Mouse (Mus musculus) left cerebral cortex, postnatal 10 days (tissue): Measurements from ENCODE around the gene Flrt2. TPM values are rescaled to one million over a fixed set of nuclear protein-coding genes. Genes with fewer than 3 reads are reported as not detected.
"Not testable (repeated sequence)": the region's sequence is repeated elsewhere in the genome, so short reads cannot be mapped to it uniquely, and the experiment has no call there.

Source experiments
- DNase-seq, 2 experiments: peaks; one replicate each; pipeline ENCODE4 v3.0.0; 2021 to 2022; ENCODE audit warnings: low spot score in 2 of 2, mixed read lengths in 1 of 2; ENCODE audit errors: extremely low spot score in 1 of 2
- intact Hi-C: fragments of 180-260 bp; cut with DNase I; formaldehyde crosslinking; loops from one replicate; pipeline ENCODE4 v1.15.1; 2025
- total RNA-seq, 2 experiments: library from RNA; stranded (reverse); gene quantifications; 2 replicates each; pipeline ENCODE4 v1.2.3; 2021

The Flrt2 gene
- 10 to 100 TPM; 62.3 to 66.8 TPM for total RNA-seq

DNA sequence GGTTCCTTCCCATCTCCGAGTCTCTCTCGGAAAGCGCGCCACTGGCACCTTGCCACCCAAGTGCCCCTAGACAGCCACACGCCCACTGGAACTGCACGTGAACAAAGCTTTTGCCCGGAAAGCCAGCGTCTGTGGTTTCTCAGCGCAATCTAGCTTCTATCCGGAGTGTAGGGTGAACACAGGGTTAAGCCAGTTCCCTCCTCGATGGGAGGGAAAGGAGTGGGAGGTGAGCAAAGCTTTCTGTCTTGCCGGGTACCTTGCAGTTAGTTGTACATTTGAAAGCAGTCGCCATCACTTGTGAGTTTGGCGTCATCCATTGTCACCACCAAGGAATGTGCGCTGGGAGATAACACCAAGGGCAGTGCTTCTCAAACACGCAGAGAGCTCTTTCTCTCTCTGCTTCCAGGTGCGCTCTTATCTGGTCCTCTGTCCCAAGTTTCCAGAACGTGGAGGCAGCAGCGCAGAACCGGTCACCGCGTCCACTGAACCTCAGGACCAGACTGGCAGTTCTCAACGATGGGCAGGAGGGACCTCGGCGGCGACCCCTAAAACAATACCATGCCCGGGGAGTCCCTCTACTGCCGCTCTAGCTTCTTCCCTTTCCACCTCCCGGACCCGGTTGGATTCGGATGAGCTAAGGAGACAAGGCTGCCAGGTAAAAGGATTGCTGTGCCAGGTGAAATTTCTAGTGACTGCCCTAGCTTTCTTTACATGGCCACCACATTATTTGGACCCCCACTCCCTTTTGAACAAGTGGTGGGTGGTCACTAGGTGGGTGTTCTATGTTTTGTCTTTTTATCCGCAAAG is at the start of gene Flrt2:
Gene Flrt2, plus strand, starts transcription at position 266 of the 807 bp plus-strand sequence.
- peak; percentile 52 to 81 for DNase-seq
- intact Hi-C loops: loop anchor here (5.0 to 10.0 kb wide), 3 partner anchors 305 to 1497 kb away; no protein-coding TSS in a partner anchor

DNA sequence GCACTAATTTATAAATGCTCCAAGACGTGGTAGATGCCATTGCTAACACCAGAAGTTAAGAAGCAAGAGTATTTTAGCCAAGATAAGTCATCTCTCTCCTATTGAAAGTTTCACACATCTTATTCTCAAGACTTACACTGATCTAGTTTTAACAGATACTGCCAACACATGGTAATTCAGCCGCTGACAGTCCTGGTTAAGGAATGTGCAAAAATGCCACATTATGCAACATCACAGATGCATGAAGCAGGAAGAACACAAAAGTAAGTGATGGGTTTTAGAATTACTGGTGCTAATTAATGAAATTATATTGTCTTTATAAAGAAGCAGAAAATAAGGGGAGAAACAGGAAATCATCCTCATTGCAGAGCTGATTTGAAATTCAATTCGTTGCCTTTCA is 49.8 kb upstream of the Flrt2 start:
- DNase-seq: no peak
- intact Hi-C loops: no loop called here

DNA sequence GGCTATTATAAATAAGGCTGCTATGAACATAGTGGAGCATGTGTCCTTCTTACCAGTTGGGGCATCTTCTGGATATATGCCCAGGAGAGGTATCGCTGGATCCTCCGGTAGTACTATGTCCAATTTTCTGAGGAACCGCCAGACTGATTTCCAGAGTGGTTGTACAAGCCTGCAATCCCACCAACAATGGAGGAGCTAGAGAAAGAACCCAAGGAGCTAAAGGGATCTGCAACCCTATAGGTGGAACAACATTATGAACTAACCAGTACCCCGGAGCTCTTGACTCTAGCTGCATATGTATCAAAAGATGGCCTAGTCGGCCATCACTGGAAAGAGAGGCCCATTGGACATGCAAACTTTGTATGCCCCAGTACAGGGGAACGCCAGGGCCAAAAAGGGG is 44.8 kb upstream of the Flrt2 start:
- intact Hi-C loops, DNase-seq: not testable (repeated sequence)

DNA sequence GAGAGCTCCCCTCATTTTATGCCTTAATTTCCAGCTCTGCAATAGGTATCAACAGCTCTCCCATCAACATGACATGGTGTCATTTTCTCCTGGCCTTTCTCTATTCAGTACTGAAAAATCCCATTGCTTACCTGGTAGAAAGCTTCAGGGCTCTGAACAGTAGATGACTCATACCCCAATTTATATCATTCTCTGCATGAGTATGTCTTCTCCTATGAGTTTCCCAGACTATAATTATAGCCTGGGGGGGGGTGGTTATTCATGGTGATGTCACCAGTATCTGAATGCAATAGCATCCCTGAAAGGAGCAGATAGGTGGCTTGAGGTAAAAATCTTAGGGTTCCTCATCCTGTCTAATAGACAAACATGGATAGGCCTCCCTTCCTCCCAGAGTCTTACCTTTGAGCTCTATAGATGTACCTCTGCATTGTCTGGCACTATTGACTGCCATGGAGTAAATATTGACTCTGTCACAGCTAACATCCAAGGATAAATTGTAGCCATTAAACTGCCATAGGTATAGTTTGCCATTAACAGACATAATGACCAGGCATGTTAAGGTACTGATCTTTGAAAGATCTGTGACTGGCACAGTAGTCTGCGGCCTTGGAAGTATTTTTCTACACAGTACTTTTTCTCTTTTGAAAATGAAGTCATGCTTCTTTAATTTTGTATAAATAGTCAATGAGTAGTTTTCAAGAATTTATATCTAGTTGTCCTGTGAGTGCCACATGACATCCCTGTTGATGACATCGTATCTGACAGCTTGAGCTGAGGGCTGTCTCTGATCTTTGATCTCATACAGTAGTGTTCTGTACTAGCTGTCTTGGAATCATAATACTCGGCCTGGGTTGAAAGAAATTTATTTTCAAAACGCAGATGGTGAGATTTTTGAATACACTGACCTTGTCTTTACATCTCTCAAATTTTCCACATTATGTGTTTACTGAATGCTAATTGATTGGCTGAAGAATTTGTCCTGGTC is 39.6 kb upstream of the Flrt2 start:
- DNase-seq: no peak
- intact Hi-C loops: no loop called here

DNA sequence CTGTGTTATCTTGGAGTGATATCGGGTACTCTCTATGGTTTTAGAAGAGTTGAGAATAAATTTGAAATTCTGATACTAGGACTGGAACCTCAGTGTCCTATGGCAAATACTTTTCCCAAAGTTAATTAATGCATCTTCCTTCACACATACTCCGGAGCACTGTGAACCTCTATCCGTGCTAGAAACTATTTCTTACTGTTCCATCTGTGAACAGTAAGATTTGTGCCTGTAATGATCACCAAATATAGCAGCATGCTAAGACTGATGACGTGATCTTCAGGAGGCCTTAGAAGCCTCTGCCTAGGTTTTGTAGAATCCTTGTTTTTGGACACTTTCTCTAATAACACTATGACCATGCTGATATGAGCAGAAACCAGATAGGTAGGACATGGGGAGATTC is 35.4 kb upstream of the Flrt2 start:
- DNase-seq: no peak
- intact Hi-C loops: no loop called here

DNA sequence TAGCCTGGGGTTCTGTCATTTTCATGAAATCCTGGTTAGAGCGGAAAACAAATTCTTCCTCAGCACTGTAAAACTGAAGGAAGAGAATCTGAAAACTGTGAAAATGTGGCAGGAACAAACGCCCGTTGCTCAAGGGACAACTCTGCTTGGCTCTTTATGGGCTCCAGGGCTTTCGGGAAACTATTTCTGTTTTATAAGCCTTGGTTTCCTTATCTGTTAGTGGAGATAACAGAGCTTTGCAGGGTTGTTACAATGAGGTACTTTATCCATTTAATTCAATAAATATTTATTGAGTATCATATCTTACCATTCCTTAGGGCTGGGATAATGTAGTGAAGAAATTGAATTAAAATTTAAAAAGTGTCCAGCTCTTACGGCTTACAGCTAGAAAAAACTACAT is 24.7 kb upstream of the Flrt2 start:
- DNase-seq: no peak
- intact Hi-C loops: no loop called here

DNA sequence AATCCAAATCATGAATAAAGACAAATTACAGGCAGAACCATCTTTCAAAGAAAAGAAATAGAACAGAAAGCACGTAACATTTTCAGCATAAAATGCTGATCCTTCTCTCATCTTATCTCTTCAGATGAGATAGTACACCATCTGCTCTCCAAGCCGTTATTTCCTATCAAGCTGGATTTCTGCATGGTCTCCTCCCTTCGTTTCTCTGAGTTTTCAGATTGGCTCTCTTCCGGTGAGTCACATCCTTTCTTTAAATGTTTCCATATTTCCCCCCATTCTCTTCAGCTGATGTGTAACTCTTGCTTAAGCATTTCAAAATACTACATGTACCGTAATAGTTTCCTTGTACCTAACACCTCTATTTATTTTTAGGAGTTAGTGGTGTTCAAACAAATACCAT is 16.3 kb upstream of the Flrt2 start:
- no peak for DNase-seq
- intact Hi-C loops: no loop called here

DNA sequence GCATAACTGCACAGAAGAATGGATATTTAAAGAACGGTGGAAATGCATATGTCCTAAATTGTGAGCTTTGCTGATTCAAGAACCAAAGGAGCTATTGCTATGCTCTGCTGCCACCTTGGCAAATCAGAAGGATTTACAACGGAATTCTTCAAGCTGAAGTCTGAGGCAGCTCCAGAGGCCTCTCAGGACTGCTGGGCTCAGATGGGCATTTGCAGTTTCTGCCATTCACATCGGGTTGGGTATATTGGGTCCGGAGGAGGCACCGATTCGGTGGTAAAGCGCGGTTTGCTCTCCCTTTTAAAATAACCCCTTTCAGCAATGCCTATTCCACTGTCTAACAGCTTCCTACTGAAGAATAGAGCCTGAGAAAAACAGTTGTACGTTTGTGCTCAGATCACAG is 1.2 kb upstream of the Flrt2 start:
- DNase-seq: peak in 1 of 2 experiments; percentile 38

DNA sequence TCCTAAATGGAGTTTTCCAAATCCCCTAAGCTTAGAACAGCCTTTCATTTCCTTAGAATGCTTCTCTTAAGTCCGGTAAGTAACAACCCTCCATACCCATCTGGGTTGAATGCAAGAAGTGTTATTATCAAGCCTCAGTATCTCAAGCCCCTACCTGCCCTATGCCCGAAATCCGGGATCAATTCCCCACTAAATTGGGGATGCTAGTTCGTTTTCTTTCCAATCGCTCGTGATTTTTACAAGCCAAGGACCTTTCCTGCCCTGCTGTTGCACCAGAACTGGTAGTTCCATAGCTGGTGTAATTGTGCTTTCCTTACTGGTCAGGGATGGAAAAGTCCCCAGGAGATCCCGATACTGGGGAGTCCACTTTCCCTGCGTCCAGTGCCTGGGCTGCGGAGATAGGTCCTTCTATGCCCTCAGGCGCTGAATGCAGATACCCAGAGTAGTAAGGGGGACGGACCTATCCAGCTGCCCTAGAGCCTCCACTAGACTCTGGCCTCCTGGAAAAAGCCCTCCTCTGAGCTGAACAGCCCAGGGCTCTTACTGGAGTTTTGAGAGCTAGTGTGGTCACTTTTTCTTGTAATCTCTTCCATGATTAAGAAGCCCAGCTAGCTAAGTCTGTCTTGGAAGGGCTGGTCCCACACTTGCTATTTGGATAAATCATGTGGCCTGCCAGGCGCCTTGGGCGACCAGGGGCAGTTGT is 1.1 kb downstream of the Flrt2 start:
- intact Hi-C loops: loop anchor here (5.0 to 10.0 kb wide), 3 partner anchors 306 to 1498 kb away; no protein-coding TSS in a partner anchor
- peak in 1 of 2 experiments; percentile 31 for DNase-seq

More for the DNA sequence above, 1.2 kb upstream of the Flrt2 start:
- intact Hi-C loops: loop anchor here (5.0 to 10.0 kb wide), 3 partner anchors 304 to 1496 kb away; no protein-coding TSS in a partner anchor

DNA sequence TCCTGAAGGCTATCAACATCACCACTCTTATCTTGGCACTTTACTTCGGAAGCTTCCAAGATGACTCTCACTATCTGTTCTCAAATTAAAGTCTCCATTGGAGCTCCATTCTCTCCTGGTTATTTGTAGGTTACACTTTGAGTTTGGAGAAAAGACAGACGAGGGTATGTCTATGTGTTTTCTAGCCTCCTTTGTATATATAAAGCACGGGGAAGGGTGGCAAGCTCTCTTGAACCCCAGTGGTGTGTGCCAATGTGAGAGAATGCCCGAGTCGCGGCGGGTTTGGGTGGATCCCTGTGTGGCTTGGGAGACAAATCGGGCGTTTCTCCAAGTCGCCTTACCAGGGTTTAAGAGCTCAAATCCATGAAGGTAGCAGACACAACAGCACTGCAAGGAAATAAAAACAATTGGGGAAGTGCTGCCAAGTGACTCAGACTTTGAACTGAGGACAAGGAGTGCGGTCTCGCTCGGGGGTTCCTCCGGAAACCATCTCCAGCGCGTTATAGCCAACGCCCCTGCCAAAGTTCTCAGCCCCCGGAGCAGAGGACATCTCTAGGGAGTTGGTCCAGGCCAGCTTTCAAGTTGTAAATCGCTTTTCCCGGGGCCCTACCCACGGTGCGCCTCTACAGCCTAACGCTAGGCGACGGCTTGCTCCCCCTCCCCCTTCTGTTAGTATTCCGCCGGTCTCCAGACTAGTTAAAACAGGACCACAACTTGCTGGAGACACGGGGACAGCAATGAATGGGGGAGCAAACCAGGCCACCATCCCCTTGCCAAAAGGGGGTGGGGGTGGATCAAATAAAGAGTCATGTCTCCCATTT is 1.8 kb downstream of the Flrt2 start:
- intact Hi-C loops: loop anchor here (5.0 to 10.0 kb wide), 3 partner anchors 307 to 1499 kb away; no protein-coding TSS in a partner anchor
- peak in 1 of 2 experiments; percentile 83 for DNase-seq

DNA sequence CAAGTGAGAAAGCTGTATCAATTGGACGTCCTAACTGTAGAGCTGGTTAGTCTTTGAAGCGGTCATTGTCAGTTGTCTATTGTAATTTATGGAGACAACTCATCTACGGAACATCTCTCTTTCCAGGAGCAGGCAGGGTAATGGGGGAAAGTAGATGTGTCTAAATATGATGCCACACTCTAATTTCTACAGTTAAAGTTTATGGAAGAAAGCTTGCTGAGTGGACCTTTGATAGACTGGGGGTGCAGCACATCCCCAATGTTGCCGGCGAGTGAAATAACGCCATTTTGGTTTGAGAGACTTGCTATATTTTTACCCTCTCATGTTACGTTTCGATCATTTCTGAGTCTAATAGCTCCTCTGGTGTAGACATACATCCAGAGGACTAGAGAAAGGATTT is 2.5 kb downstream of the Flrt2 start:
- intact Hi-C loops: loop anchor here (5.0 to 10.0 kb wide), 3 partner anchors 307 to 1500 kb away; no protein-coding TSS in a partner anchor
- DNase-seq: no peak

DNA sequence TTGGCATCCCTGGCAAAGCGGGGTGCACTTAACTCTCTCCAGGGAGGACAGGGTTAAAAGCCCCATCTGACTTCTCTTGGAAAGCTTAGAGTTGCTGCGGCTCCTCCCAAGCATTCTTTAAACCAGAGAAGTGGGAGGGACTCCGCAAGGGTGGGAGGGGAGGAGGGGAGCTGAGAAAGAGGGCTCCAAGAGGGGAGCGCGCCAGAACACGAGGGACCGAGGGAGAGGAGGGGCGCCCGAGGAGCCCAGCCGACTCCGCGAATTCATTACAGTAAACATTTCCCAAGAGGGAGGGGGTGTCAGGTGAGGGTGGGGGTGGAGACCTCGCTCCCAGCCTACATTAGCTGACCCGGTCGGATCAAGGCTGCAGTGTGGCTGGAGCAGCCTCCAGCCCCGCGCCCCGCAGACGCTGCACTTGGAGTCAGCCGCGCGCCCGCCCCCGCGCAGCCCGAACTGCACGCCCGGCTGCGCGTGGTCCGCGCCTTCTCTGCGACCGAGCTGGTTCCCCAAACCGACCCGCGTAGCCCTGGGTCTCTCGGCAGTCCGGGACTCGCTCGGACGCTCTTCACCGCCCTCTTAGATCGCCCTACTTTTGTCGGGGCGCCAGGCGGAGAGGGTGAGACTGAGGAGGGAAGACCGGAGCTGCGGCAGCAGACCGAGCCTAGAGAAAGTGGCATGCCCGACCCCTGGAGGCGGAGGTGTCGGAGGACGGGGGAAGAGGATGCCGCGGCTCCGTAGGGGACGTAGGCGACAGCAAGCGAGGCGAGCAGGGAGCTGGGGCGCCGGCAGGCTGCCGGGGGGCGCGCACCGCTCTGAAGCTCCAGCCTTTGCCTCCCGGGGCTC is 3.2 kb downstream of the Flrt2 start:
- peak; percentile 82 to 91 for DNase-seq
- intact Hi-C loops: loop anchor here (5.0 to 10.0 kb wide), 5 partner anchors 308 to 1522 kb away; no protein-coding TSS in a partner anchor

DNA sequence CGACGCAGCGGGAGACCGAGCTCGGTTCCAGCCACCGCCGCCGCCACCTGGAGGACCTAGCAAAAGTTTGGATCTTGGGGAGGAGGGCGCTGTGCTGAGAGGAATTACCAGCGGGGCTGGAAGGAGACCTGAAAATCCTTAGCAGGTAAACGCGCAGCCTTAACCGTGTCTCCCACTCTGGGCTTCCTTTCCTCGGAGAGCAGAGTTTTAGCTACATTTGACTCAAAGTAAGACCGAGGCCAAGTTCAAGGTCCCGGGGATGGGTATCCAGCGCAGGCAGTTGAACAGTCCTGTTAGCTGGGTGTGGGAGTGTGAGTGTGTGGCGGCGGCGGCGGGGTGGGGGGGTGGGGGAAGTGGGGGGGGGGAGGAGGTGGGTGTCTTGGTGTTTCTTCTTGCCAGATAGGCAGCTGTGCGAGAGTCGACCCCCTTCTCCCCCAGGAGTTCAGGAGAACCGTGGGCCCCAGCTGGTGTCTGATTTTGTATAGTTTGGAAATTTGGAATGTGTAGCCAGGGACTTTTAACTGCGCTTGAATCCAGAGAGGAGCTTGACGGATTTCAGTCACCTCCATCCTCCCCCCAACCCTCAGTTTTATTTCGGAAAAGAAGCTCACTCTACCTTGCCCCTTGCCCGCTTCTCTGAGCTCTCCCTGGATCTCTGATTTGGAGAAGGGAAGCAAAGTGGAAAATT is 4.0 kb downstream of the Flrt2 start:
- intact Hi-C loops: loop anchor here (5.0 to 10.0 kb wide), 4 partner anchors 609 to 1521 kb away; no protein-coding TSS in a partner anchor
- no peak for DNase-seq

DNA sequence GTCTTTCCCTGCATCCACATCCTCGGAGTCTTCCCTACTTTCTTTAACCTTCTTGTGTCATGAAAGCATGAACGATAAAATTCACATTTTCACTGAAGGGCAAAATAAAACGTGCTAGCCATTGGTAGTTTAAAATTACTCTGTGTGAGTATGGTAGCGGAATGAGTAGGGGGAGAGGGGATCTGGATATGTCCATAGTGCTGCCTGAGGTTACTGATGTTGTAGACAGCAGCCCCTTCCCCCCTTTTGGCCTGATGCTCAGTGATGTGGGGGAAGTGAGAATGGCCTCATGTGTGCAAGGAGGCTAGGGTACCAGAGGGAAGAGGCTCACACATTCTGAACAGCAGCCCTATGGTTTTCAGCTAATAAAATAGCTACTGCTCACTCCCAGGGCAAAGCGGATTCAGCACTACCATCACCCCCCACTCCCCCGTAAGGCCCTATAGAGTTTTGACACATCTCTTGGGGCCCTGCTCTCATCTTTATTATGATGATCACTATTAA is 4.5 kb downstream of the Flrt2 start:
- intact Hi-C loops: loop anchor here (5.0 to 10.0 kb wide), 4 partner anchors 608 to 1521 kb away; no protein-coding TSS in a partner anchor
- peak in 1 of 2 experiments; percentile 31 for DNase-seq

DNA sequence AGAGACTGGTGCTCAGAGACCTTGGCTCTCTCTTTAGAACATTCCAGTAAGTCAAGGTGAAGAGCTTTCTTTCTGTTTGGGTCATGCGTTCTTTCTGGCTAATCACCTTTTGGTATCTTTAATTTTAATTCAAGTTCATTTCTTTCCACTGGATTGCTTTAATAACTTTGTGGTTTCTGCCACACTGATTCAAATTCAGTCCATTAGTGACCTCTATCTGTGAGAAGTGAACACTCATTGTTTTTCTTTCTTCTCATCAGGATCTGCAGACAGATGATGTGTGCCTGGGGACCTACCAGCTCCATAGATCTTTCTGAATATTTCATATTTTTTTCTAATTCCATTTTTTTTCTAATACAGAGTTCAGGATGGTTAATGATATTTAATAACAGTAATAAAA is 6.5 kb downstream of the Flrt2 start:
- intact Hi-C loops: loop anchor here (5.0 to 10.0 kb wide), 4 partner anchors 606 to 1519 kb away; no protein-coding TSS in a partner anchor

DNA sequence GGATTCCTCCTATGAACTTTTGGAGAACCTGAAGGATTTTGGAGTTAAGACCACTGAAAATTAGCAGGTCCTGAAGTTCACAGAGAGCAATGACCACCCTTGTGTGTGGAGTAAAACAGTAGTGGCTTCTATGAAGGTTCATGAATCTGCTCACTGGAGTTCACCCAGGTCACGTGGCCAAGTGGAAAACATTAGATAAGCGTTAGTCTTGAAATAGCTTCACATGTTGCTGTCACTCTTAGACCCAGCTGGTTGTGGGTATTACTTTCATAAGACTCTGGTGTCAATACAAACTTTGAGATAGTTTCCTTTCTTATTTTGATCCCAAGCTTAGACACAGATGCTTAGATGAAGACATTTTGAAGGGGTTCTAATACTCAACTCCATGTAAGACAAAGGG is 8.7 kb downstream of the Flrt2 start:
- intact Hi-C loops: no loop called here
- no peak for DNase-seq

More for the DNA sequence above, 6.5 kb downstream of the Flrt2 start:
- no peak for DNase-seq
